Mouse (Mus musculus) adrenal gland, adult 18-20 months (tissue): Measurements from ENCODE around the gene Tnfaip8l1. TPM values are rescaled to one million over a fixed set of nuclear protein-coding genes. Genes with fewer than 3 reads are reported as not detected.

Experiments
- DNase-seq, 2 experiments: peaks; one replicate each; pipeline ENCODE4 v3.0.0; 2021 to 2022; ENCODE audit warnings: low spot score in 2 of 2
- total RNA-seq, 2 experiments: library from RNA; stranded (reverse); gene quantifications; 1 replicate in 1 of 2; 2 replicates in 1 of 2; pipeline ENCODE4 v1.2.3; 2021

Tnfaip8l1 gene
- total RNA-seq, 2 experiments from 2014 or later = 1.9 to 2.5 TPM

DNA sequence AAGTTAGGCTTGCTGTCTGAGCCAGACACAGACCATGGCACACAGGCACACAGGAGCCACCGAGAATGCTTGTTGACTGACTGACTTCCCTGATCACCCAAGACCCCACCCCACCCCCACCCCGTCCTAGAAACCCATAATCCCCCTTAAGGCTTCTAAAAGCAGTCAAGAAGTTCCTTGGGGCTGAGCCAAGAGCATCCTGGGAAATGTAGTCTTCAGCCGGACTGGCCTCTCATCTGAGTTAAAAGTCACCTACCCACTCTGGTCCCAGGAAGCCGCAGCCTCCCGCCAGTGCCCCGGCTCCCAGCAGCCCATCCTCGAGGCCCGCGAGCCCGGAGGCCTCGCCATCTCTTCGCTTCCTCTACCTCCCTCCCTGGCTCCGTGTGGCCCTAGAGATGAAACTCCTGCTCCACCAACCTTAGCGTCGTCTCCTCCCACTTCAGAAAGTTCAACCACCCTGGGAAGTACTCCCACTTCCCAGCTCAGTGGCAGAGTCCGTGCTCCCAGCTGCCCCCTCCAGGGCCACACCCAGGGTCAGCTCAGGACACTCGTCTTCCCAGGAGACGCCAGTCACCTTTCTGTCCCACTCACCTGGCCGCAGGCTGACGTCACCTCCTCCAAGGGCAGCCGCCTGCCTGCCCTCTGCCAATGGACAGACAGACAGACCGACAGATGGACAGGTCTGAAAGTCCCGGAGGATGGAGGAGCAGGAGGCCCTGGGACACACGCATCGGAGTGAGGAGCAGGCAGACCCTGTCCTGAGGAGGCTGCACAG lies 24.3 kb upstream of the Tnfaip8l1 start:
- DNase-seq = no peak

DNA sequence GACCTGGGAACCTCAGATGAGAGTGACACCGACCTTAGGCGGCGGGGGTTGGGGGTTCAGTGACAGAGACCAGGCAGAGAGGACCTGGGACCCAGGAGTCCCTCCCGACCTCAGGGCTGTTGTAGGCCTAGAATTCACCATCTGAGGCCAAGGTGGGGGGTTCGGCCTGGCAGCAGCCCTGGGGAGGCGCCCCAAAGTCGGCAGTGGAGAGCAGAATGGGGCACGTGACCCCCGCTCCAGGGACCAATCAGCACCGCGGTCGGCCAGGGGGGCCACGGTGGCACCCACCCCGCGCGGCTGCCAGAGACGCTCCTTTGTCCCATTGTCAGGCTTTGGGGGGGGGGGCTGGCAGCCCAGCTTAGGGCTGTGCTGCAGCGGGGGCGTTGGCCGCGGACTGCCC lies 22.9 kb upstream of the Tnfaip8l1 start:
- DNase-seq = no peak

GRCm38 (mm10) chr17:56139858-56140595 lies 22.2 kb upstream of the Tnfaip8l1 start, which contains the start of gene Sema6b:
Sema6b (minus strand) TSS chr17:56140343.
- peak; percentile 52 to 72 for DNase-seq

- no peak for DNase-seq
Measured at GRCm38 (mm10) chr17:56141702-56142605, 20.3 kb upstream of the Tnfaip8l1 start.

DNA sequence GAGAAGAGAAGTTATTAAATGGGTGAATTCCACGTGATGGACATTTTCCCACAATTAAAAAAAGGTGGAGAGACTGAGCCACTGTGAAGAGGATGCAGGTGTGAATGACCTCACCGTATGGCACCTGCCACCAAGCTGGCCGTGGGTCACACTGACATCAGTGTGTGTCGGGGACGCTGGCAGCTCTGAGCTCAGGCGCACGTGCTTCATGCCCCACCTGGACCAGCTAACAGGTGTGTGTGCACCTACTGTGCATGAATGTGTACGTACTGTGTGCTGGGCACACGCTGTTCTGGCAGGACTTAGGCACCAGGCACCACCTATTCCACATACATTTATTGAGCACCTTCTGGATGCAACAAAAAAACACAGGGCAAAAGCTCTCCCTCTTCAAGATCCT lies 17.7 kb upstream of the Tnfaip8l1 start:
- DNase-seq = no peak

GRCm38 (mm10) chr17:56146131-56146530 lies 16.1 kb upstream of the Tnfaip8l1 start:
- DNase-seq = no peak

- no peak for DNase-seq
Measured at GRCm38 (mm10) chr17:56147420-56147819, 14.9 kb upstream of the Tnfaip8l1 start.

DNA sequence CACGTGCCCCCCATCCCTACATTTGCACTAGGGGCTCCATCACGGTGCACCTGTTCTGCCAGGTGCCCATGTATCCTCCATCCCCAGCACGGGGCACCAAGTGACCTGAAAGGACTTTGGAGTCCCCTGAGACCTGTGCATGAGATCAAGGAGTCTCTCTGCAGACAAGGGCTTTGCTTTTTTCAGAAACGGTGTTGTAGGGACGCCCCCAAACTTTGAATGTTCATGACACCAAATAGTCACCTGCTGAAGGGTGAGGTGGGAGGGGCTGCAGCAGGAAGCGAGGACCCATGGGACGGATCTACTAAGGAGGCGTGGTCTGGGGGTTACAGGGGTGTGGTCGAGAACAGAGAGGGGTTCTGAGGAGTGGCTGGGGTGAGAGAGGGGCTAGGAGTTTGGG lies 14.0 kb upstream of the Tnfaip8l1 start:
- DNase-seq = no peak

GRCm38 (mm10) chr17:56148790-56149618 lies 13.3 kb upstream of the Tnfaip8l1 start:
- DNase-seq = no peak

DNA sequence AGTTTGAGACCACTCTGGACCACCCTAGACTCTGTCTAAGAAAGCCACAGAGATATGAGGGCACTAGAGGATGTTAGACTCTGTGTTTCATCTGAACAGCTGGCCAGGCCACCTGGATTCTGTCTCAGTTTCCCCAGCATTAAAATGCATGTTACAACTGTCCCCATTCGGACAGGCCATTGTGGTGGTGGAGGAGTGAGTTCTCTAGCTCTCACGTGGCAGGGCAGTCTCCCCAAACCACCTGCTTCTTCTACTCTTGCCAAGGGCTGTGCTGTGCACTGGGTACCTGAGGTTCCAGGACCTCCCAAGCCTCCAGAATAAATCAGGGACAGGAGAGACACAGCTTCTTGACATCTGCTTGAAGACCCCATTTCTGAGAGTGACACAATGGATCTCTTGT lies 12.4 kb upstream of the Tnfaip8l1 start:
- DNase-seq = no peak

- peak; percentile 67 to 76 for DNase-seq
Measured at GRCm38 (mm10) chr17:56153643-56154042, 8.6 kb upstream of the Tnfaip8l1 start.

GRCm38 (mm10) chr17:56159729-56160128 lies 2.5 kb upstream of the Tnfaip8l1 start:
- peak; percentile 59 to 71 for DNase-seq

- no peak for DNase-seq
Measured at GRCm38 (mm10) chr17:56163523-56164102, 1.3 kb downstream of the Tnfaip8l1 start.

GRCm38 (mm10) chr17:56164510-56164909 lies 2.2 kb downstream of the Tnfaip8l1 start:
- DNase-seq = no peak

DNA sequence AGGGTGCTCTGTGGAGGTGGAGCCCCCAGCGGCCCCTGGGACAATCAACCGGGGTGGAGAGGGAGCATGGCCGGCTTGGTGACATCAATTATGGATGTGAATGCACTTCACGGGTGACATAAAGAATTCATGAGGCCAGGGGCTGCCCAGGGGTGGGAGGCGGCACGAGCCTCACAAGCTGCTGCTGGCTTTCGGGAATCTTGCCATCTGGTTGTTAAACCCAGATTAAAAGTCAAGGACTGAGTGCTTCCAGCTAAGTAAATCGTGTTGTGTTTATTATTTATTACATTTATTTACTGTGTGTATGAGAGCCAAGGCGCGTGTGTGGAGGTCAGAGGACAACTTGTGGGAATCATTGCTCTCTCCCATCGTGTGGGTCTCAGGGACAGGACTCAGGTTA lies 3.4 kb downstream of the Tnfaip8l1 start:
- DNase-seq = no peak

DNA sequence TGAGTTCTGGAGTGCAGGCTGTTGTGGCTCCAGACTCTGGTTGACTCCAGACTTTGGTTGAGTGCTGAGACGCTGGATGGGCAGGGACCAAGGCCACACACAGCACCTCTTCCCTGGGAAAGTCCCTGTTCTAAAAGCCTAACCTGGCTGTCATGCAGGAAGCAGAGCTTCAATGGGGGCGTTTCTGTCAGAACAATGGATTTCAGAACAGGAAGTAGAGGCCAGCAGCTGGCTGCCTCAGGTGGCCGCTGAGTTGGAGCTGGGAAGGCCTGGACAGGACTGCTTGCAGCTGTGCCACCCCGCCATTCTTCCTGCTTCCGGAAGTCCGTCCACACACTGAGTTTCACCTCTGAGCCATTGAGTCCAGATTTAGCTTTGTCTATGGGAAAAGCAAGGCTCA lies 7.6 kb downstream of the Tnfaip8l1 start:
- no peak for DNase-seq

GRCm38 (mm10) chr17:56170636-56171035 lies 8.4 kb downstream of the Tnfaip8l1 start:
- DNase-seq = no peak

DNA sequence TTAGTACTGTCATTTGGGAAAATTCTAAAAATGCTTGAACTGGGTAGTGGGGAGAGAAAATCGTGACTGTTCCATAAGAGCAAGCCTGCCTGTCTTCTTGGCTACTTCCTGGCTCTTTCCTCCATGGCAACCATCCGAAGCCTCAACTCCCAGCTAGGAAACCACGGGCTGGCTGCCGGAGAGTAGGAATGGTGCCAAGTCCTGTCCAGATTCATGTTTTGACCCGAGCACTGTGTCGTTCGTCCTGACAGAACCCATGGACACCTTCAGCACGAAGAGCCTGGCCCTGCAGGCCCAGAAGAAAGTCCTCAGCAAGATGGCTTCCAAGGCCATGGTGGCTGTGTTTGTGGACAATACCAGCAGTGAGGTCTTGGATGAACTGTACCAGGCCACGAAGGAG lies 9.2 kb downstream of the Tnfaip8l1 start:
- no peak for DNase-seq

DNA sequence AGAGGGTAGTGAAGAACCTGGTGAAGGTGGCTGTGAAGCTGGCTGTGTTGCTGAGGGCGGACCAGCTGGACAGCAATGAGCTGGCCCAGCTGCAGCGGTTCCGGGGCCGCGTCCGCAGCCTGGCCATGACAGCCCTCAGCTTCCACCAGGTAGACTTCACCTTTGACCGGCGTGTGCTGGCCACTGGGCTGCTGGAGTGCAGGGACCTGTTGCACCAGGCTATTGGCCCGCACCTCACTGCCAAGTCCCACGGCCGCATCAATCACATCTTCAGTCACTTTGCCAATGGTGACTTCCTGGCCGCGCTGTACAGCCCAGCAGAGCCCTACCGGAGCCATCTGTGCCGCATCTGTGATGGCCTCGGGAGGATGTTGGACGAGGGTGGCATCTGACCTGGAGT lies 9.6 kb downstream of the Tnfaip8l1 start:
- DNase-seq = no peak

GRCm38 (mm10) chr17:56173401-56174046 lies 11.2 kb downstream of the Tnfaip8l1 start:
- DNase-seq = no peak
